ENCODE assay signal across 30 mouse cellular contexts in the genomic region with DNA sequence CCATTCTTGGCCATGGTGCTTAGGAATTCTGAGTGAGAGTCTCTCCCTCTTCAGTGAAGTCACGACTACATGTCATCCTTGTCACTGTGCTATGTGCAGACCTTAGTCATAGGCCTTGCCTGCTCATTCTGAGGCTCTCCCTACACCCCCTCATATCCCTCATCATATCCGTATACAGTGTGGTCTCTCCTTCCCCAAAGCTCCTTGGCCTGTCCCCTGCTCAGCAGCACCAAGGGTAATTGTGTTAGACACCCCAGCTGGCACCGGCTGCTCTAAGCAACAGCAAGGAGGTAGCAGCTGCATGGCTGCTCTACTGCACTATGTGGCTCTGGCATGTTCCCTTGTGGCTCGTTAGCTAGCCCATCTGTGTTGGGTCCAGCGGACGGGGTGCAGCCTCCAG. TPM values are rescaled to one million over a fixed set of nuclear protein-coding genes. Genes with fewer than 3 reads are reported as not detected.
A peak's percentile ranks its signal among the peaks of the same experiment; 100 is the strongest.
DNase-seq lines count a peak whose midpoint lies in the region; ATAC-seq and TF ChIP-seq lines count a peak whose summit lies in the region.
"Had no signal": no experiment of that assay in that cellular context is flagged by ENCODE, and none has a peak within 500 bp of the region (broad histone marks: within the 10 kb centered on the region; RNA-seq: fewer than 3 reads in every experiment).

No protein-coding gene starts in this region.

- H3K27me3 ChIP-seq in forebrain, embryonic 15.5 days = no peaks in the 10 kb centered on the region
- no peaks in the 10 kb centered on the region for H3K27me3 ChIP-seq in forebrain, embryonic 14.5 days (replicated peaks; ENCODE audit: control insufficient read depth, insufficient read depth, low read length)
- H3K27me3 ChIP-seq in limb, embryonic 14.5 days (ENCODE audit: control insufficient read depth, insufficient read depth, low read length) = no peaks in the 10 kb centered on the region
- H3K27me3 ChIP-seq in limb, embryonic 10.5 days (ENCODE audit: low read depth, poor library complexity, severe bottlenecking) = no peaks in the 10 kb centered on the region
- H3K27me3 ChIP-seq: heart, embryonic 15.5 days; intestine, embryonic 15.5 days; kidney, embryonic 15.5 days; limb, embryonic 12.5 days; liver, embryonic 13.5 days; Patski had no signal

- DNase-seq in forebrain, embryonic 14.5 days (ENCODE audit: low spot score) = no peak
- peak; percentile 20 for DNase-seq in limb, embryonic 14.5 days (ENCODE audit: low spot score)
- DNase-seq in limb, embryonic 10.5 days (ENCODE audit: low spot score) = no peak
- DNase-seq in retina, embryonic 14.5 days (ENCODE audit: low spot score) = peak; percentile 42
- DNase-seq in retina, postnatal 1 day = no peak
- DNase-seq in adrenal gland, postnatal 36 days = no peak
- DNase-seq: adrenal gland, adult 8-10 months; cerebellum, adult 11 months; cerebellum, postnatal 14 days; gastrocnemius, postnatal 25 days; heart, postnatal 4 days; kidney, postnatal 4 days; layer of hippocampus, adult 9-11 months; liver, embryonic 13.5 days; lung, embryonic 14.5 days; right cerebral cortex, postnatal 4 days; thymus, postnatal 25 days had no signal

- no peak overlapping the region for H3K9ac ChIP-seq in forebrain, embryonic 15.5 days (replicated peaks)
- H3K9ac ChIP-seq in forebrain, embryonic 14.5 days (ENCODE audit: low read length) = no peak overlapping the region
- H3K9ac ChIP-seq in limb, embryonic 14.5 days (ENCODE audit: low read depth, low read length, severe bottlenecking) = no peak overlapping the region
- H3K9ac ChIP-seq: heart, embryonic 15.5 days; intestine, embryonic 15.5 days; kidney, embryonic 15.5 days; limb, embryonic 12.5 days; liver, embryonic 13.5 days; lung, embryonic 14.5 days had no signal

- 65% methylated on average over 6 of the region's 6 CpGs for WGBS in forebrain, embryonic 15.5 days
- 68% methylated on average over 6 of the region's 6 CpGs for WGBS in forebrain, embryonic 14.5 days
- WGBS in limb, embryonic 14.5 days = 68% methylated on average over 6 of the region's 6 CpGs
- 82% methylated on average over 6 of the region's 6 CpGs for WGBS in limb, embryonic 10.5 days

- no peak for TF ChIP-seq POLR2A in limb, embryonic 14.5 days (IDR thresholded peaks at IDR 0.05; ENCODE audit: borderline replicate concordance, extremely low read depth, insufficient read depth, insufficient read length)

- H3K9me3 ChIP-seq in forebrain, embryonic 15.5 days = no peaks in the 10 kb centered on the region
- H3K9me3 ChIP-seq in forebrain, embryonic 14.5 days (replicated peaks; ENCODE audit: control insufficient read depth, low read length) = no peaks in the 10 kb centered on the region
- no peaks in the 10 kb centered on the region for H3K9me3 ChIP-seq in limb, embryonic 14.5 days (ENCODE audit: control insufficient read depth, low read length)
- H3K9me3 ChIP-seq in limb, embryonic 10.5 days (replicated peaks) = no peaks in the 10 kb centered on the region
- H3K9me3 ChIP-seq: heart, embryonic 15.5 days; intestine, embryonic 15.5 days; kidney, embryonic 15.5 days; limb, embryonic 12.5 days had no signal

- H3K4me3 ChIP-seq in forebrain, embryonic 15.5 days = no peak overlapping the region
- no peak overlapping the region for H3K4me3 ChIP-seq in forebrain, embryonic 14.5 days (ENCODE audit: low read depth, low read length)
- H3K4me3 ChIP-seq in limb, embryonic 14.5 days (replicated peaks; ENCODE audit: low read length) = no peak overlapping the region
- H3K4me3 ChIP-seq in limb, embryonic 10.5 days = no peak overlapping the region
- H3K4me3 ChIP-seq: heart, embryonic 15.5 days; intestine, embryonic 15.5 days; kidney, embryonic 15.5 days; left cerebral cortex, adult 2 months; limb, embryonic 12.5 days; liver, embryonic 13.5 days had no signal

- 0 out of 2 replicates have a peak, but pooled peaks have one; percentile 23 for ATAC-seq in forebrain, embryonic 15.5 days (replicated peaks)
- no peak for ATAC-seq in forebrain, embryonic 14.5 days
- peak; percentile 44; the same call in 1 of the 2 replicates for ATAC-seq in limb, embryonic 14.5 days (ENCODE audit: low FRiP score, low read depth)
- ATAC-seq: CD4-positive, CD25-positive, alpha-beta regulatory T cell, adult 4 months; intestine, embryonic 15.5 days; Patski had no signal

- H3K4me2 ChIP-seq in forebrain, embryonic 15.5 days (replicated peaks) = no peak overlapping the region
- no peak overlapping the region for H3K4me2 ChIP-seq in forebrain, embryonic 14.5 days (ENCODE audit: low read length)
- no peak overlapping the region for H3K4me2 ChIP-seq in limb, embryonic 14.5 days (replicated peaks; ENCODE audit: low read depth, low read length, severe bottlenecking)
- H3K4me2 ChIP-seq: heart, embryonic 15.5 days; intestine, embryonic 15.5 days; kidney, embryonic 15.5 days; limb, embryonic 12.5 days; liver, embryonic 13.5 days; lung, embryonic 14.5 days had no signal

- H3K27ac ChIP-seq in forebrain, embryonic 15.5 days (replicated peaks) = no peak overlapping the region
- no peak overlapping the region for H3K27ac ChIP-seq in forebrain, embryonic 14.5 days (ENCODE audit: low read depth, low read length)
- H3K27ac ChIP-seq in limb, embryonic 14.5 days (replicated peaks; ENCODE audit: low read depth, low read length) = no peak overlapping the region
- no peak overlapping the region for H3K27ac ChIP-seq in limb, embryonic 10.5 days
- H3K27ac ChIP-seq: heart, embryonic 15.5 days; intestine, embryonic 15.5 days; kidney, embryonic 15.5 days; left cerebral cortex, adult 2 months; limb, embryonic 12.5 days; liver, embryonic 13.5 days; macrophage had no signal

- no peaks in the 10 kb centered on the region for H3K4me1 ChIP-seq in forebrain, embryonic 15.5 days
- no peaks in the 10 kb centered on the region for H3K4me1 ChIP-seq in forebrain, embryonic 14.5 days (ENCODE audit: control insufficient read depth, insufficient read depth, low read length)
- H3K4me1 ChIP-seq in limb, embryonic 14.5 days (ENCODE audit: control insufficient read depth, insufficient read depth, low read length) = no peaks in the 10 kb centered on the region
- H3K4me1 ChIP-seq in limb, embryonic 10.5 days = no peaks in the 10 kb centered on the region
- H3K4me1 ChIP-seq: heart, embryonic 15.5 days; intestine, embryonic 15.5 days; kidney, embryonic 15.5 days; limb, embryonic 12.5 days; liver, embryonic 13.5 days had no signal

- H3K36me3 ChIP-seq in forebrain, embryonic 15.5 days = no peaks in the 10 kb centered on the region
- no peaks in the 10 kb centered on the region for H3K36me3 ChIP-seq in forebrain, embryonic 14.5 days (ENCODE audit: control insufficient read depth, insufficient read depth, low read length)
- no peaks in the 10 kb centered on the region for H3K36me3 ChIP-seq in limb, embryonic 14.5 days (ENCODE audit: control insufficient read depth, insufficient read depth, low read length)
- no peaks in the 10 kb centered on the region for H3K36me3 ChIP-seq in limb, embryonic 10.5 days
- H3K36me3 ChIP-seq: heart, embryonic 15.5 days; intestine, embryonic 15.5 days; kidney, embryonic 15.5 days; limb, embryonic 12.5 days; liver, embryonic 13.5 days had no signal

RNA-seq across cellular contexts. Expression of gene Wap, which starts 6.1 kb away (rescaled TPM):
- not detected in 2 replicates for polyA plus RNA-seq in forebrain, embryonic 15.5 days (2015; fragmentation: Nextera tagmentation; extraction: Ambion mirVana)
- not detected in 2 replicates for polyA plus RNA-seq in forebrain, embryonic 14.5 days (2014; fragmentation: Nextera tagmentation; extraction: Ambion mirVana)
- not detected in 2 replicates for polyA plus RNA-seq in limb, embryonic 14.5 days (2012; rRNA removed)
- polyA plus RNA-seq in limb, embryonic 14.5 days (2014; fragmentation: Nextera tagmentation; extraction: Ambion mirVana) = not detected in 2 replicates
- not detected in 2 replicates for polyA plus RNA-seq in limb, embryonic 10.5 days (2016; fragmentation: Nextera tagmentation; extraction: Ambion mirVana)
- total RNA-seq in adrenal gland, postnatal 36 days (2021) = not detected
- total RNA-seq: adrenal gland, adult 8-10 months; ES-E14; gastrocnemius, postnatal 25 days; heart, adult 8-10 months; heart, postnatal 4 days; left cerebral cortex, adult 2 months; neutrophil, adult 5-6 weeks had no signal
- polyA plus RNA-seq: CD4-positive, CD25-positive, alpha-beta regulatory T cell, adult 4 months; forebrain, embryonic 11.5 days; heart, embryonic 15.5 days; intestine, embryonic 15.5 days; kidney, embryonic 15.5 days; limb, embryonic 12.5 days; liver, embryonic 13.5 days; lung, embryonic 14.5 days; macrophage; Patski had no signal

RNA-seq across cellular contexts. Expression of gene Ramp3, which starts 13.8 kb away (rescaled TPM):
- 4.1 and 6.7 TPM in 2 replicates for polyA plus RNA-seq in forebrain, embryonic 15.5 days (2015; fragmentation: Nextera tagmentation; extraction: Ambion mirVana)
- polyA plus RNA-seq in forebrain, embryonic 14.5 days (2014; fragmentation: Nextera tagmentation; extraction: Ambion mirVana) = 4.0 and 4.2 TPM in 2 replicates
- polyA plus RNA-seq in limb, embryonic 14.5 days (2012; rRNA removed) = 10.3 and 11.3 TPM in 2 replicates
- 4.5 and 6.7 TPM in 2 replicates for polyA plus RNA-seq in limb, embryonic 14.5 days (2014; fragmentation: Nextera tagmentation; extraction: Ambion mirVana)
- polyA plus RNA-seq in limb, embryonic 10.5 days (2016; fragmentation: Nextera tagmentation; extraction: Ambion mirVana) = 2.6 and 3.3 TPM in 2 replicates
- total RNA-seq in adrenal gland, postnatal 36 days (2021) = 10 to 100 TPM; 14.6 to 20.1 TPM
- total RNA-seq: neutrophil, adult 5-6 weeks had no signal
- polyA plus RNA-seq: liver, embryonic 13.5 days had no signal

RNA-seq across cellular contexts. Expression of gene Tbrg4, which starts 18.7 kb away (rescaled TPM):
- 27.5 and 31.5 TPM in 2 replicates for polyA plus RNA-seq in forebrain, embryonic 15.5 days (2015; fragmentation: Nextera tagmentation; extraction: Ambion mirVana)
- 23.4 and 28.1 TPM in 2 replicates for polyA plus RNA-seq in forebrain, embryonic 14.5 days (2014; fragmentation: Nextera tagmentation; extraction: Ambion mirVana)
- polyA plus RNA-seq in limb, embryonic 14.5 days (2012; rRNA removed) = 108 and 147 TPM in 2 replicates
- 33.8 and 34.3 TPM in 2 replicates for polyA plus RNA-seq in limb, embryonic 14.5 days (2014; fragmentation: Nextera tagmentation; extraction: Ambion mirVana)
- 70.3 and 85.2 TPM in 2 replicates for polyA plus RNA-seq in limb, embryonic 10.5 days (2016; fragmentation: Nextera tagmentation; extraction: Ambion mirVana)
- total RNA-seq in adrenal gland, postnatal 36 days (2021) = 10 to 100 TPM; 61.7 to 64.5 TPM

RNA-seq across cellular contexts. Expression of gene Nacad, which starts 38.7 kb away (rescaled TPM):
- polyA plus RNA-seq in forebrain, embryonic 15.5 days (2015; fragmentation: Nextera tagmentation; extraction: Ambion mirVana) = 66.9 and 67.4 TPM in 2 replicates
- 49.6 and 63.9 TPM in 2 replicates for polyA plus RNA-seq in forebrain, embryonic 14.5 days (2014; fragmentation: Nextera tagmentation; extraction: Ambion mirVana)
- polyA plus RNA-seq in limb, embryonic 14.5 days (2012; rRNA removed) = 2.0 and 2.1 TPM in 2 replicates
- 0.89 and 1.7 TPM in 2 replicates for polyA plus RNA-seq in limb, embryonic 14.5 days (2014; fragmentation: Nextera tagmentation; extraction: Ambion mirVana)
- polyA plus RNA-seq in limb, embryonic 10.5 days (2016; fragmentation: Nextera tagmentation; extraction: Ambion mirVana) = 0.35 and 0.59 TPM in 2 replicates
- 1 to 10 TPM; 1.0 to 1.6 TPM for total RNA-seq in adrenal gland, postnatal 36 days (2021)
- polyA plus RNA-seq: macrophage had no signal

Comparison
In these comparisons a context has a peak if more than half of its experiments do, and no peak if none do; other contexts are left out.
1. DNase-seq: peak in limb, embryonic 14.5 days (single experiment) and retina, embryonic 14.5 days (single experiment); none in forebrain, embryonic 14.5 days (single experiment), limb, embryonic 10.5 days (single experiment), retina, postnatal 1 day (single experiment) and adrenal gland, postnatal 36 days (0 of 2).